Mouse (Mus musculus) forebrain, embryonic 16.5 days (tissue): Measurements from ENCODE around the gene Cuzd1. TPM values are rescaled to one million over a fixed set of nuclear protein-coding genes. Genes with fewer than 3 reads are reported as not detected.

Source experiments
- ATAC-seq: fragments of 200-750 bp; cut with Nextera tagmentation; 2 replicates; pipeline ENCODE4 v1.8.0; 2017; ENCODE audit warnings: mild to moderate bottlenecking, moderate library complexity
- H3K27ac ChIP-seq: fragments of 300-500 bp; sonication (generic); 2 replicates; pipeline ENCODE4 v1.5.1; 2014; ENCODE audit warnings: low read length, control low read depth
- H3K27me3 ChIP-seq: fragments of 300-500 bp; sonication (generic); replicated peaks from 2 replicates; pipeline ENCODE4 v1.6.1; 2014; ENCODE audit warnings: low read length; ENCODE audit not compliant: control insufficient read depth, insufficient read depth
- H3K36me3 ChIP-seq: fragments of 300-500 bp; sonication (generic); 2 replicates; pipeline ENCODE4 v1.6.1; 2014; ENCODE audit not compliant: control insufficient read depth, insufficient read depth
- H3K4me1 ChIP-seq: fragments of 300-500 bp; sonication (generic); replicated peaks from 2 replicates; pipeline ENCODE4 v1.6.1; 2014; ENCODE audit warnings: low read length; ENCODE audit not compliant: control insufficient read depth, insufficient read depth
- H3K4me2 ChIP-seq: fragments of 300-500 bp; sonication (generic); 2 replicates; pipeline ENCODE4 v1.6.1; 2014; ENCODE audit warnings: mild to moderate bottlenecking, low read length, control low read depth
- H3K4me3 ChIP-seq: fragments of 300-500 bp; sonication (generic); replicated peaks from 2 replicates; pipeline ENCODE4 v1.5.1; 2014; ENCODE audit warnings: mild to moderate bottlenecking, low read length, control low read depth
- H3K9ac ChIP-seq: fragments of 300-500 bp; sonication (generic); replicated peaks from 2 replicates; pipeline ENCODE4 v1.6.1; 2014; ENCODE audit warnings: low read depth, low read length, control low read depth
- H3K9me3 ChIP-seq: fragments of 300-500 bp; sonication (generic); 2 replicates; pipeline ENCODE4 v1.6.1; 2016; ENCODE audit warnings: low read length; ENCODE audit not compliant: control insufficient read depth
- WGBS: fragments of 180-500 bp; shearing (Covaris S2); extraction: QIAGEN DNeasy Blood & Tissue Kit; methylation state at CpG from one replicate; pipeline ENCODE4 v1.1.7; 2014; 5-methylcytosine and 5-hydroxymethylcytosine counted together
- polyA plus RNA-seq: library from polyadenylated mRNA; unstranded; fragments of >200 nt; fragmentation: Nextera tagmentation; extraction: Ambion mirVana; gene quantifications from 2 replicates; pipeline ENCODE4 v1.2.1, GENCODE M21; 2015

Gene Cuzd1
- polyA plus RNA-seq, 1 experiment from 2014 or later, result not detected

DNA sequence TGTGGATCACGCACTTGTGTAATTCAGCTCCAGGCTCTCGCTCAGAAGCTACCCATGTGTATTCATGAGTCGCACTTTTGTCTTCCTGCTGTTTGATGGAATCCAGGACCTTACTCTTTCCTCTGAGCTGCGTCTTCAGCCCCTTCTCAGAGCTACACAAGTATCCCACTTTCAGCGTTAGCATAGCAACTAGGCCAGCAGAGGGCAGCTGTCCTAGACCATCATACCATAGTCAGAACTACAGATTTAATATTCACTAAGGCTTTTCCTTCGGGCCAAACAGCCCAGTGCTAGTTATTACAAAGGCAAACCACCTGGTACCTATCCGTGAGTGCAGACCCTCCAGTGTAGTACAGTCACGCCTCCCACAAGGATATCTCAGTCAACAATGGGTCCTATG is 24.9 kb downstream of the Cuzd1 start:
- no peak overlapping the region for H3K4me3 ChIP-seq
- H3K36me3 ChIP-seq, result no peaks in the 10 kb centered on the region
- H3K4me2 ChIP-seq, result no peak overlapping the region
- no peak overlapping the region for H3K27ac ChIP-seq
- 78% methylated on average over 8 of the region's 8 CpGs for WGBS
- H3K4me1 ChIP-seq, result no peaks in the 10 kb centered on the region
- no peak for ATAC-seq
- no peak overlapping the region for H3K9ac ChIP-seq
- no peaks in the 10 kb centered on the region for H3K9me3 ChIP-seq
- H3K27me3 ChIP-seq, result no peaks in the 10 kb centered on the region

DNA sequence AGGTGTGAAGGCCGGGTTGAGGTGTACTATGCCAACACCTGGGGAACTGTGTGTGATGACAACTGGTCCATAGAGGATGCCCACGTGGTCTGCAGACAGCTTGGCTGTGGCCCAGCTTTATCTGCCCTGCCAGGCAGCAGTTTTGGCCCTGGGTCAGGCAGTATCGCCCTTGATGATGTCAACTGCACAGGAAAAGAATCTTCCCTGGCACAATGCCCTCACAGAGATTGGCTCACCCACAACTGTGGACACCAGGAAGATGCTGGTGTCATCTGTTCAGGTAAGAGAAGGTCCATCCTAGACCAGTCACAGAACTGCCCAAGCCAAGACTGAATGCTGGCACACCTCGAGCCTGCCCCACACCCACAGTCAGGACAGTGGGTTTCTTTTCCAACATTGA is 56.2 kb downstream of the Cuzd1 start:
- no peaks in the 10 kb centered on the region for H3K36me3 ChIP-seq
- no peak overlapping the region for H3K4me3 ChIP-seq
- H3K4me2 ChIP-seq, result no peak overlapping the region
- no peak overlapping the region for H3K27ac ChIP-seq
- 72% methylated on average over 4 of the region's 4 CpGs for WGBS
- H3K27me3 ChIP-seq, result no peaks in the 10 kb centered on the region
- 0 out of 2 replicates have a peak, but pooled peaks cover 2% of the 10 kb centered on the region for H3K4me1 ChIP-seq
- no peaks in the 10 kb centered on the region for H3K9me3 ChIP-seq
- no peak overlapping the region for H3K9ac ChIP-seq
- ATAC-seq, result no peak

DNA sequence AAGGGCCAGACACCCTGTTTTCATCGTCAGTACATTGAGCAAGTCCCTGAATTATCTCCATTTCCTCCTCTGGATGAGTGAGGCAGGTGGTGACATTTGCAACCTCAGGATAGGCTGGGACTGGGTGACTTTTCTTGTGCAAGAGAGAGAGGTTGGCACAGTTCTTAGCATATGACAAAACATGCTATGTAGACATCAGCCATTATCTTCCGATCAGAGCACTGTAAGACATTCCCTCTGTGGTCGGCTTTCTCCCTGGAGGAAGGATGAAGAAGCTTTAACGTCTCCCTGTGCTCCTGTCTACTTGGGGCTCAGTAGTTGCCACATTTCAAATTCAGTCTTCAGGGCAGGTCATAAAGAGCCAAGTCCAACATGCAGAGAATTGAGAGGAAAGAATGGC is 57.8 kb downstream of the Cuzd1 start:
- H3K4me2 ChIP-seq, result no peak overlapping the region
- 86% methylated on average over 4 of the region's 4 CpGs for WGBS
- no peak overlapping the region for H3K27ac ChIP-seq
- H3K9me3 ChIP-seq, result no peaks in the 10 kb centered on the region
- 0 out of 2 replicates have a peak, but pooled peaks cover 2% of the 10 kb centered on the region for H3K4me1 ChIP-seq
- ATAC-seq, result no peak
- no peaks in the 10 kb centered on the region for H3K36me3 ChIP-seq
- H3K4me3 ChIP-seq, result no peak overlapping the region
- H3K9ac ChIP-seq, result no peak overlapping the region
- no peaks in the 10 kb centered on the region for H3K27me3 ChIP-seq

DNA sequence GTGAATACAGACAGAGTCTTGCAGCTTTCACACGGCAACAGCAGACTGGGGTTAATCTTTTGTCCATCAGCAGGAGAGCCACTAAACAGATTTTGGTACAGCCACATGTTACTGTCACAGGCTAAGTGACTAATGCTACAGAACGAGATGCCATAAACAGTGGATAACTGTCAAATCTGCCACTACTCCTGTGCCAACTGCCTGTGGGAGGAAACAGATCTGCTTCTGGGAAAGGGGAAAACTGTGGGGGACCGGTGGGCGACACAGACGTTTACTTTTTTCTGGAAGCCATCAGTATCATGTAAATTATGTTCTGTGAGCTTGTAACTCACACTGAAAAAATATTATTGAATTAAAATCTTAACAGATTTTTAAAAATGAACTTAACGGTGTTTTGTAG is 61.1 kb downstream of the Cuzd1 start:
- no peak for ATAC-seq
- Histone ChIP-seq H3K36me3 (no peaks in the 10 kb centered on the region), H3K27ac (no peak overlapping the region), H3K9me3 (no peaks in the 10 kb centered on the region), H3K4me3 (no peak overlapping the region), H3K4me1 (0 out of 2 replicates have a peak, but pooled peaks cover 2% of the 10 kb centered on the region), H3K27me3 (no peaks in the 10 kb centered on the region), H3K9ac (no peak overlapping the region), H3K4me2 (no peak overlapping the region)
- 48% methylated on average over 6 of the region's 6 CpGs for WGBS

Other genes with a start within 250 kb of the Cuzd1 start
- not detected in 2 replicates for gene 4933402N03Rik, start 176.0 kb downstream of the Cuzd1 start, polyA plus RNA-seq
- gene 5430419D17Rik, start 147.9 kb downstream of the Cuzd1 start, polyA plus RNA-seq, result not detected in 2 replicates
- gene Fam24b, start 7.2 kb upstream of the Cuzd1 start, polyA plus RNA-seq, result not detected in 2 replicates
- not detected in 2 replicates for gene Fam24a, start 11.6 kb upstream of the Cuzd1 start, polyA plus RNA-seq
- 21.2 and 26.1 TPM in 2 replicates for gene 2310057M21Rik, start 40.5 kb upstream of the Cuzd1 start, polyA plus RNA-seq
- 35.3 and 38.3 TPM in 2 replicates for gene Pstk, start 48.8 kb upstream of the Cuzd1 start, polyA plus RNA-seq
- 15.2 and 18.2 TPM in 2 replicates for gene Ikzf5, start 88.2 kb upstream of the Cuzd1 start, polyA plus RNA-seq
- 146 and 149 TPM in 2 replicates for gene Acadsb, start 88.3 kb upstream of the Cuzd1 start, polyA plus RNA-seq
- 0.16 and 0.52 TPM in 2 replicates for gene Hmx3, start 220.6 kb upstream of the Cuzd1 start, polyA plus RNA-seq
- gene Hmx2, start 226.5 kb upstream of the Cuzd1 start, polyA plus RNA-seq, result 0.20 and 0.91 TPM in 2 replicates
- gene Bub3, start 237.9 kb upstream of the Cuzd1 start, polyA plus RNA-seq, result 186 and 188 TPM in 2 replicates